Mouse (Mus musculus) neutrophil, adult 83 days (primary cell): ENCODE measurements around the gene Fam181a. TPM values are rescaled to one million over a fixed set of nuclear protein-coding genes. Genes with fewer than 3 reads are reported as not detected.

Experiments
- total RNA-seq, 2 experiments: library from RNA; stranded (reverse); gene quantifications; one replicate each; pipeline ENCODE4 v1.2.4; 2023

Fam181a gene
- not detected for total RNA-seq

DNA sequence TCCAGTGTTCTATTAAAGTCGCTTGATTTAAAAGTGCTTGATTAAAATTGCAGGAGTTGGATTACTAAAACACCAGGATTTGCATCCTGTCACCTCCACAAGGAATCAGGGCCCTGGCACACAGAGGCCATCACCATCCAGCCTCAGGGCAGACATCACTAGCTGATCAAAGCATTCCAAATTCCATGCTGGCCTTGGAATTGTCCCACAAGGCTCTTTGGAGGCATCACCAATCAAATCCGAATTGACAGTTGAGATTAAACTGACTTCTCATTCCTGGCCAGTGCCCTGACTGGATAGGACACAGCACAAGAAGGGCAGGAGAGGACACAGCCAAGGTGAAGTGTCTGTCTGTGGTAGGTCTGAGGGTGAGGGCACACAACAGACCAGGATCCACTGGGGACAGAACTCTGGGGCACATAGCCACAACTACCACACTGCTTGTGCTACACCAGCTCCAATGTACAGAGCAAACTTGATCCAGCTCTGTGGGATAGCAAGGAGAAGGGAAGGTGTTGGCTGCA lies at the start of gene Fam181a:
TSS of gene Fam181a (plus strand) at position 232 of the 524 bp plus-strand sequence.

DNA sequence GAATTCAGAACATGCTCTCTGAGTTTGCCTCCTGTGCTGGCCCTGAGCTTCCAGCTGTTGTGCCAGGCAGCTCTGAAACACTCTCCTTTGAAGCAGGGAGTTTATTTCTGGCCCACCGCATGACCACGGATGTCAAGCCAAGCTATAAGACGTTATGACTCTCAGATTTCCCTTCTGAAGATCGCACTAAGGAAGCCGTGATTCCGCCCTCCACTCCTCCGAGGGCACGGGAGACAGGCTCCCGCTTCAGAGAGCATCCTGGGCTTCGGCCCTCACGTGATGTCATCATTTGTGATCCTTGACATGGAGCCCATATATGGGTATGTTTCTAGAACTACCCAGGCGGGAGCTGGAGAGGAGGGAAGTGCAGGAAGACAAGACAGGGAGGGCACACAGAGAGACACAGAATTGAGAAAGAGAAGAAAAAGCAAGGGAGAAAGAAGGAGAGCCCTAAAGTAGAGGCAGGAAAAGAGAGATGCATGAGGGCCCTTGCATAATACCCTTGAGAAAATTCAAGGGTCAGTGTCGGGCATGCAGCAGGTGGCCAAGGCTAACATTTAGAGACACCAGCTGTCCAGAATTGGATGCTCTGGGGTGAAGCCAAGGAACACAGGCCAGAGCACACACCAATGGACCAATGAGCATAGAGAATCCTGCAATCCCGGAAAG lies 45.1 kb downstream of the Fam181a start, which contains the start of gene Asb2:
TSS of gene Asb2 (minus strand) at position 256 of the 669 bp plus-strand sequence.

Other genes starting within 250 kb of the Fam181a start
- not detected for gene Prima1, start 68.8 kb upstream of the Fam181a start, total RNA-seq
- gene Asb2, start 45.0 kb downstream of the Fam181a start, total RNA-seq, result under 1 TPM in 1 of 2 experiments, not detected in 1; 0.18 TPM
- gene Otub2, start 77.7 kb downstream of the Fam181a start, total RNA-seq, result 1 to 10 TPM; 1.8 to 2.2 TPM
- 1 to 10 TPM; 1.4 to 2.5 TPM for gene 9330161L09Rik, start 96.8 kb downstream of the Fam181a start, total RNA-seq
- gene Ddx24, start 114.9 kb downstream of the Fam181a start, total RNA-seq, result 10 to 100 TPM; 57.6 to 59.6 TPM
- gene Ifi27, start 123.2 kb downstream of the Fam181a start, total RNA-seq, result 10 to 100 TPM; 78.8 to 93.3 TPM
- 100 to 1,000 TPM; 101 to 117 TPM for gene Ifi27l2a, start 132.7 kb downstream of the Fam181a start, total RNA-seq
- not detected for gene Ifi27l2b, start 146.2 kb downstream of the Fam181a start, total RNA-seq
- under 1 TPM; 0.09 to 0.11 TPM for gene Ppp4r4, start 221.3 kb downstream of the Fam181a start, total RNA-seq